Mouse (Mus musculus): ENCODE data around the gene Epha8.

Epha8 gene

GRCm38 (mm10) chr4:136960068-136960467, 3.5 kb upstream of the Epha8 start:
- DNase-seq (ENCODE audit: low read depth in 2 of 2, low spot score in 2 of 2) = no peak

GRCm38 (mm10) chr4:136954562-136954961, 2.1 kb downstream of the Epha8 start:
- DNase-seq (ENCODE audit: low read depth in 2 of 2, low spot score in 2 of 2) = no peak

- no peak for DNase-seq (ENCODE audit: low read depth in 2 of 2, low spot score in 2 of 2)
These were observed 7.2 kb downstream of the Epha8 start for GRCm38 (mm10) chr4:136949266-136949989.

GRCm38 (mm10) chr4:136945397-136945796, 11.2 kb downstream of the Epha8 start:
- DNase-seq (ENCODE audit: low read depth in 2 of 2, low spot score in 2 of 2) = no peak

DNA sequence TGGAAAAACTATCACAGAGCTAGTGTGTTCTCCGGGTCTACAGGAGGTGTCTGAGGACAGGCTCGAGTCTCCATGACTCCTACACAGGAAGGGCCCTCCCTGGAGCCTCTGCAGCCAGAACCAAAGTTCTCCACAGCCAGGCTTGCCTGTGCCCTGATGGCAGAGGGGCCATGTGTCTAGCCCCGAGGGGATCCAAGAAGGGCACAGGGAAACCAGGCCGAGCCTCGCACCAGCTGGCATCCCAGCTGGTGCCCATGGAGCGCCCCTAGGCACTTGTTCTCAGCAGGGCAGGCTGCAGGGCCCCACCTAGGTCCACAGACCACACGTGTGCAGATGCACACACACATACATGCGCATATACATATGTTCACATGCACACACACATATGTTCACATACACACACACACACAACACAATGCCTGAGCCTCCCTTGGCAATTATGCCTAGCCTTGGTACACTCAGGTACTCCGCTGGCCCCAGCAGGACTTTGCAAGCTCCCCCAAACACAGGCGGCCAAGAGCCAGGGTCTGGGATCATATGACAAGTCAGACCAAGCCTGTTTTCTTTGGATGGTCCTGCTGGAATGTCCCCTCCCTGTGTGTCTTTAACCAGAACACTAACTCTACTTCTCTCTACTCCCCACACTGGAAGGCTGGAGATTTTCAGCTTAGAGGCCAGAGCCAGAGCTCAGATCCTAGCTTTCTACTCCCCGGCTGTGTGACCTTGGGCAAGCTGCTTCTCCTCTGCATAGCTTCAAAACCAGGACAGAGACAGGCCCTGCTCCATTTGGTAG, 11.9 kb downstream of the Epha8 start:
- no peak for DNase-seq (ENCODE audit: low read depth in 2 of 2, low spot score in 2 of 2)

- DNase-seq (ENCODE audit: low read depth in 2 of 2, low spot score in 2 of 2) = no peak
These were observed 13.4 kb downstream of the Epha8 start for GRCm38 (mm10) chr4:136943175-136943574.

- DNase-seq (ENCODE audit: low read depth in 2 of 2, low spot score in 2 of 2) = no peak
These were observed 13.9 kb downstream of the Epha8 start for GRCm38 (mm10) chr4:136942761-136943160.

GRCm38 (mm10) chr4:136937935-136938334, 18.7 kb downstream of the Epha8 start:
- DNase-seq (ENCODE audit: low read depth in 2 of 2, low spot score in 2 of 2) = no peak

DNA sequence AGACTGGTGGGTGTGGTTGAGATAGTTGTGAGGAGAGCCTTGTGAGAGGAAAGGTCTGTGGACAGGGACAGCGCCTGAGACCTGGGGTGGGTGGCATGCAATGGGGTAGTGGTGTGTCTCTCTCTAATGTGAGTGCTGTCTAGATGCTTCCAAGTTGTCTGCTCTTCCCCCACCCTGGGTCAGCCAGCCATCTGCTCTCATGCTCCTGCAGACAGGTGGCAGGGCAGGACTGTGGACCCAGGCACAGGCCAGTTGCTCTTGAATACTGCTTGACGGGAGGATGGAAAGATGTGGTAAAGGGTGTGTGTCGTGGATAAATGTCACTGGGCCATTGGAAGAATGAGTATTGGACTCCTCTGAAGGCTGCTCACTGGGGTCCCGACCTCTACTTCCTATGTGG, 19.3 kb downstream of the Epha8 start:
- DNase-seq (ENCODE audit: low read depth in 2 of 2, low spot score in 2 of 2) = no peak

- no peak for DNase-seq (ENCODE audit: low read depth in 2 of 2, low spot score in 2 of 2)
These were observed 21.6 kb downstream of the Epha8 start for GRCm38 (mm10) chr4:136934746-136935613.

DNA sequence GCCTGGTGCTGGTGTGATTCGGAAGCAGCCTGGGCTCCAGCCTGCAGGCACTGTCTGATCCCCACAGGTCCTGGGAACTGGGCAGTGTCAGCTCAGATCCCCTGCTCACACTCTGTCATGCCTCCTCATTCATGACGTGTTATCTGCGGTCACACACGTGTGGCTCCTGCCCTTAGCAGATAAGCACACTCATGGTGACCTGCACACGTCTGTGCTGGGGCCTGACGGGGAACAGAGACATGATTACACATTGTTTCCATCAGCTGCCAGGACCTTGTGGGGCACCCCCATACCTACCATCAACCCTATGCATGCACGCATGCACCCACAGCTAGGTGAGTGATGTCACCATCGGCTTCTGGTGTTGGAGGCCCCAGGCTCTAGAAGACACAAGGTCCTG, 26.1 kb downstream of the Epha8 start:
- no peak for DNase-seq (ENCODE audit: low read depth in 2 of 2, low spot score in 2 of 2)

DNA sequence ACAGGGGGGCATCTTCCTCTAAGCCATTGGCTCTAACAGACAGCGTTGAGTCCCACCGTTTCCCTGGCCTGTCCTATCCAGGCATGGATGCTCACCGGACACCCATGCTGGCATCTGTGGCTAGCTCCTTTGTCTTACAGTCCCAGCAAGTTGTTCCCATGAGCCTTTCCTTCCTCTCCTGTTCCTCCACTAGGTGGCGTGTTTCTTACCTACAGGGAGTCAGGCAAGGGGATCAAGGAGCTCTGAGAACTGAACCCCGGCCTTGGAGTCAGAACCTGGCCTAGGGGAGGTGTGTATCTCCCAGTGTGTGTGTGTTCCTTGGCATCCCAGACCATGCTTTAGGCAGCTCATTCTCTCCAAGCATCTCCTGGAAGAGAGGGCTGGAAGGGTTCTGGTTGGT, 27.7 kb downstream of the Epha8 start:
- peak in 1 of 2 experiments; percentile 18 for DNase-seq (ENCODE audit: low read depth in 2 of 2, low spot score in 2 of 2)

DNA sequence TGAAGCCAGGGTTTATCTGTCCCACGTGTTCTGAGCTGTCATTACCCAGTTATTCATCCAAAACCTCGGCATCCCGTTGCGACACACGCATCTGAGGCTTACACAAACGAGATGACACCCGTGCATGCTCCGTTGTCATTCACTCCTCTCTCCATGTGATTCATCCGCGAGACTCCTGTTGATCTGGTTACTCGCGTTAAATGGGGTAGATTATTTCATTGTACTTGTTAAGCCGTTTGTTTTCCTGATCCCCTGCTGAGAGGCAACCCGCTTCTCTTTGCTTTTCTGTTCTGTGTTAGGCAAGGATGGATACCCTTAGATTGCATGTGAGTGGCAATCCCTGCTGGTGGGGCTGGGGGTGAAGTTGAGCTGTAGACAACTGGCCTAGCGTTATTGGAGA, 30.8 kb downstream of the Epha8 start:
- DNase-seq (ENCODE audit: low read depth in 2 of 2, low spot score in 2 of 2) = no peak

GRCm38 (mm10) chr4:136924529-136924928, 32.1 kb downstream of the Epha8 start:
- DNase-seq (ENCODE audit: low read depth in 2 of 2, low spot score in 2 of 2) = no peak

DNA sequence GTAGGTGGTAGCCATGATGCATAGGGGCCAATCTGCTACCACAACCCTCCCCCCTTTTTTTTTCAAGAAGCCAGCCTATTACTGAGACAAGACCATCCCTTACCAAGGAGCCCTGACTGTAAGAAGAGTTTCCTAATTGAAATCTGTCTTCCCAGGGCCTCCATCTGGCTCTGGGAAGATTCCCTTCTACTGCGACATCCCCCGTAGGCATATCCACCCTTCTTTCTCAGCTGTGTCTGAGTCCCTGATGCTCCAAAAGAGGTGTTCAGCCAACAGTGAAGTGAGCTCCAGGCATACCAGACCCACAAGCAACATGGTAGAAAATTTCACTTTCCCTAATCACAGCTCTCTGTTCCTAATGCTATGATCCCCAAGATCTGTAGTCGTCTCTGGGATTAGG, 37.1 kb downstream of the Epha8 start:
- no peak for DNase-seq (ENCODE audit: low read depth in 2 of 2, low spot score in 2 of 2)

DNA sequence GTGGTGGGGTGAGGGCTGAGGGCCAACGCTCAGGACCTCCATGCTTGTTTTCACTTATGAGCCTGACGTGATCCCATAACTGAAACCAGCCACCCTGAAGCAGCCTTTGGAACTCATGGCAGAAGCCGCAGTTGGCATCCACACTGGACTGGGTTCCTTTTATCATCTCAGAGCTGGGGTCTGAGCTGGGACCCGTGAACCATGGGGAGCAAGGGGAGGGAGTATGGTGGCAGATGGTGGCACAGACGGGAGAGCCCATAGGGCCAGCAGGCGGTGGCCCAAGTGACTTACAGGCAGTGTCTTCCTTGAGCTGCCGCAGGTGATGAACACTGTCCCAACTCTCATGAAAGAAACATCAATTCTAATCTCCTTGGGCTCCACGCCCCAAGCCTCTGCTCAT, 37.8 kb downstream of the Epha8 start:
- DNase-seq (ENCODE audit: low read depth in 2 of 2, low spot score in 2 of 2) = no peak

DNA sequence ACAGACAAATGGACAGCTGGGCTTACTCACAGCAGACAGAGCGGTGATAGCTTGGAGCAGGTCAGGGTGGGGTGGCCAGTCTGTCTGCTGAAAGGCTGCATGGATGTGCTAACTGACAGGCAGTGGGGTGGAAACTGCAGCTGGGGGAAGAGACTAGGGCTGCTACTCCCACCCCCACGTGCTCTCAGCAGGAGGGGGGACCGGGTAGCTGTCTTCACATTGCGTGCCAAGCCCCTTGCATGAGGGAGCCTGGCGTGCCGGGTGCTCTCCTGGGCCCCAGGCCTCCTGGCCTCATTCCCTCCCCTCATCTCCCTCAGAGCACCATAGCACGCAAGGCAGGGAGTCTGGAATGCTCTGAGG, 39.5 kb downstream of the Epha8 start:
- DNase-seq (ENCODE audit: low read depth in 2 of 2, low spot score in 2 of 2) = no peak

DNA sequence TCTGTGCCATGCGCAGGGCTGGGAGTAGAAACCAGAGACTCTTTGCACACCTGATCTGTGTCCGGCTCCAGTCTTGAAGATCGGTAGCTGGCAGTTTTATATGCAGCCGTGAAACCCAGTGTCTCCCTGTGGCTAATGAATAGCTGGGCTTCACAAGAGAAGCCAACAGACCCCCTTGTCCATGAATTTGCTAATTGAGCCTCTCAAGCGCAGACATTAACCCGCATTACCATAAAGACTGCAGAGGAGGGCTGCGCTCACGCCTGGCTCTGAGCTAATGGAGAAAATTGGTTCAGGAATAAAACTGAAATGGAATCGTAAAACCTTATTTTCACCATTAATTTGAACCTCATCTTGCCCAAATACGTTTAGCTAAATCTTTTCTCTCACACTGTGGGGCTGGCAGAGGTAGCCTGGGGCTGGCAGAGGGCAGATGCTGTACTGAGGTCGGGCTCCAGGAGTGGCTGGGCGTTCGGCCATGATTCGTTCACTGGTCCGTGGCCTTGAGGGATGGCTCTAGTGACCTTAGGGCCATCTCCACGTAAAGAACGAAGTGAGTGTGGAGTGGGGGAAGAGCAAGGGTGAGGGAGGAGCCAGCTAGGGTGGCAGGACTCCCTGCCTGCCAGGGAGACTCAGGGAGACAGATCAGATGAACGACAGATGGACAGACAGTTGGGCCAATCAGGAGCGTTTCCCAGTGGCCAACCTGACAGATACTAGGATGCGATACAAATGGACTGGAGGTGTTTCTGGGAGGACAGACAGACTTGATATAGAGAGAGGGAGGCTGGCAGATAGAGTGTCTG, 40.1 kb downstream of the Epha8 start:
- DNase-seq (ENCODE audit: low read depth in 2 of 2, low spot score in 2 of 2) = no peak

GRCm38 (mm10) chr4:136912841-136913240, 43.8 kb downstream of the Epha8 start:
- no peak for DNase-seq (ENCODE audit: low read depth in 2 of 2, low spot score in 2 of 2)

DNA sequence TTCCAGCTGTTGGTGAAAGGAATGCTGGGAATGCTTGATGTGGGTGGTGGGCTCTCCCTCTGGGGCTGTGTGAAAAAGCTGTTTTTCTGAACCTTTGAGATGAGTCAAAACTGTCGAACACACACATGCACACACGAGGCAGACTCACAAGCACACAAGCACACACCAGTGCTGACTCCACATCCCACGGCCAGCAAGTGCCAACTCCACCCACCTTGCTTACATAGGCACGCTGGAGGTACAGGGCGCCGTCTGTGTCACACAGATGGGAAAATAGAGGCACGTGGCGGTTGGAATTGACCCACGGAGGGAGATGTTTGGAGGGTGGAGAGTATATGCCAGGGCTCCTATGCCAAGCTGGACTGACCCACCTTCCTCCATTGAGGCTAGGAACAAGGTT, 44.8 kb downstream of the Epha8 start:
- DNase-seq (ENCODE audit: low read depth in 2 of 2, low spot score in 2 of 2) = no peak

DNA sequence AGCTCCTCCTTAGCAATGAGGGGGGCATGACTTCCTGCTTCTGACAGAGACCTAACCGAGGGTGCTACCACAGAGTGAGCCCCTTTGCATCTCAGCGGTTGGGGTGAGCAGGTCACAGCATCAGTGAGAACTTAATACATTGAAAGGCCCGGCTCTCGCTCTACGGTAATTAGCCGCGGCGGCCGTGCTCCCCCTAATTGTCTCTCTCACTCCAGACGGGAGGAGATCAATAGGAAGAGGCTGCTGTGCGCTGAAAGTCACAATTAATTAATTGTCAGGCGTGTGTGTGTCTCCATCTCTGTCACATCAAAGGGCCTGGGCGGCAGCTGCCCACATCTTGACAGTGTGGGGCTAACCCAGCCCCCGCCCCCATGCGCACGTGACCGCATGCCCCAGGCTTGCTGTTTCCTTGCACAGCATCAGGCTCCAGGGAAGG, 45.4 kb downstream of the Epha8 start:
- no peak for DNase-seq (ENCODE audit: low read depth in 2 of 2, low spot score in 2 of 2)
